Mouse (Mus musculus): ENCODE measurements at regions not wholly inside any gene's neighbourhood (a gene's known extent, or its start where the extent isn't known, plus 50 kb on each side); places are given as distances from the start of the nearest gene placed in this dataset.
A peak's percentile ranks its signal among the peaks of the same experiment; 100 is the strongest.

GRCm38 (mm10) chr17:16311196-16311873 is 480.5 kb upstream of the Rgmb start:
- Histone ChIP-seq H3K9ac (ENCODE audit: low read depth, low read length) (no peak overlapping the region), H3K27me3 (ENCODE audit: control insufficient read depth, insufficient read depth, low read depth, low read length) (no peaks in the 10 kb centered on the region), H3K9me3 (replicated peaks; ENCODE audit: control insufficient read depth, low read length, poor library complexity, severe bottlenecking) (no peaks in the 10 kb centered on the region), H3K4me3 (ENCODE audit: low read depth, low read length) (no peak overlapping the region), H3K4me1 (ENCODE audit: control insufficient read depth, insufficient read depth, low read length) (no peaks in the 10 kb centered on the region), H3K4me2 (ENCODE audit: low read length) (no peak overlapping the region), H3K36me3 (ENCODE audit: control insufficient read depth, insufficient read depth, low read length) (no peaks in the 10 kb centered on the region), H3K27ac (ENCODE audit: low read length) (no peak overlapping the region)
- peak; percentile 76 for ATAC-seq
- WGBS, result 74% methylated on average over 9 of the region's 9 CpGs

GRCm38 (mm10) chr17:16301776-16302175 is 470.9 kb upstream of the Rgmb start:
- Histone ChIP-seq H3K4me1 (ENCODE audit: control insufficient read depth, insufficient read depth, low read length) (no peaks in the 10 kb centered on the region), H3K27ac (ENCODE audit: low read length) (no peak overlapping the region), H3K4me2 (ENCODE audit: low read length) (no peak overlapping the region), H3K9ac (ENCODE audit: low read depth, low read length) (no peak overlapping the region), H3K36me3 (ENCODE audit: control insufficient read depth, insufficient read depth, low read length) (no peaks in the 10 kb centered on the region), H3K4me3 (ENCODE audit: low read depth, low read length) (no peak overlapping the region), H3K27me3 (ENCODE audit: control insufficient read depth, insufficient read depth, low read depth, low read length) (no peaks in the 10 kb centered on the region), H3K9me3 (replicated peaks; ENCODE audit: control insufficient read depth, low read length, poor library complexity, severe bottlenecking) (no peaks in the 10 kb centered on the region)
- WGBS, result 52% methylated on average over 2 of the region's 2 CpGs
- no peak for ATAC-seq

GRCm38 (mm10) chr17:16298553-16298952 is 467.7 kb upstream of the Rgmb start:
- Histone ChIP-seq H3K4me2 (ENCODE audit: low read length) (no peak overlapping the region), H3K4me3 (ENCODE audit: low read depth, low read length) (no peak overlapping the region), H3K4me1 (ENCODE audit: control insufficient read depth, insufficient read depth, low read length) (no peaks in the 10 kb centered on the region), H3K27me3 (ENCODE audit: control insufficient read depth, insufficient read depth, low read depth, low read length) (no peaks in the 10 kb centered on the region), H3K9ac (ENCODE audit: low read depth, low read length) (no peak overlapping the region), H3K9me3 (replicated peaks; ENCODE audit: control insufficient read depth, low read length, poor library complexity, severe bottlenecking) (no peaks in the 10 kb centered on the region), H3K36me3 (ENCODE audit: control insufficient read depth, insufficient read depth, low read length) (no peaks in the 10 kb centered on the region), H3K27ac (ENCODE audit: low read length) (no peak overlapping the region)
- no peak for ATAC-seq
